Mouse (Mus musculus): ENCODE measurements at regions not wholly inside any gene's neighbourhood (a gene's known extent, or its start where the extent isn't known, plus 50 kb on each side); places are given as distances from the start of the nearest gene placed in this dataset.
"Not testable (repeated sequence)": the region's sequence is repeated elsewhere in the genome, so short reads cannot be mapped to it uniquely, and the experiment has no call there.

DNA sequence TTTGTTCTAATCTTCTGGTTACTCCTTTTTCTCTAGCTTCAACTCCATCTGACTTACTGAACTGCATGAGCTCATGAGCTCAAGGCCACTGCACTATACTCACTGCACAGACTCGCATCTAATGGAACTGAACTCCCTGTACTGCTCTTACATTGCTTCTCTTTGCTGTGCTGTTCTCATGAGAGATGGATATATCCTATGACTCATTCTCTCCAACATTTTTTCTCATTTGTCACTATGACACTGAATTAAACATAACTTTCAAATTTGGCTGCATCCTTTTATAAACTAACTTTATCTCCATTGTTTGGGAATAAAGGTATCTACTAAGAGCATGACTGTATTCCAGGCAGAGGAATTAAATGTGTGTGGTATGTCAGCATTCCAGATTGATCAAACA, 806.2 kb downstream of the Rab28 start:
- no peaks in the 10 kb centered on the region for H3K27me3 ChIP-seq (ENCODE audit: control insufficient read depth, insufficient read depth, low read length)
- H3K9ac ChIP-seq (ENCODE audit: low read length), result no peak overlapping the region
- WGBS, result 55% methylated on average over 1 of the region's 1 CpGs
- no peaks in the 10 kb centered on the region for H3K9me3 ChIP-seq (ENCODE audit: control insufficient read depth, low read length)
- no peak overlapping the region for H3K4me3 ChIP-seq (ENCODE audit: low read depth, low read length)
- H3K4me2 ChIP-seq (replicated peaks; ENCODE audit: low read depth), result no peak overlapping the region
- TF ChIP-seq EP300 (optimal IDR thresholded peaks at IDR 0.05) (no peak), CTCF (IDR thresholded peaks at IDR 0.05; ENCODE audit: low read depth) (no peak)
- H3K4me1 ChIP-seq (replicated peaks; ENCODE audit: control insufficient read depth, insufficient read depth), result no peaks in the 10 kb centered on the region
- ATAC-seq (ENCODE audit: low FRiP score, low TSS enrichment) (no peak), DNase-seq (ENCODE audit: low spot score) (no peak)
- no peak overlapping the region for H3K27ac ChIP-seq (replicated peaks)
- no peaks in the 10 kb centered on the region for H3K36me3 ChIP-seq (ENCODE audit: control insufficient read depth, insufficient read depth, low read length)

DNA sequence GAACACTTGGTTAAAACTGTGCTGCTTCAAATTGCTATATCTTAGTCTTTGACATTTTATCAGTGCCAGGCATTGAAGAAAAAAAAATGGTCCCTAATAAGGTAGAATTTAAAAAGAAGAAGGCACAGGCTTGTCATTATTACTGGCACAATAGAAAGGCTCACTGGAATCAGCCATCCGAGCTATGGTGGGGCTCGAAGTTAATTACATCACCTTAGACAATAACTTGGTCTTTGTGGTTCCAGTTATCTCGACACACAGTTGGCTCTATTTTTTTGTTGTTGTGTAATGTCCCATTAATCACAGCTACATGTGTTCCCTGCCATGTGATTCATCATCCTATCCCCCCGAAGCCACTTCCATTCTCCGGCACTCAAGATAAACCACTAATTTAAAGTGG, 825.1 kb downstream of the Rab28 start:
- no peak overlapping the region for H3K27ac ChIP-seq (replicated peaks)
- H3K36me3 ChIP-seq (ENCODE audit: control insufficient read depth, insufficient read depth, low read length), result no peaks in the 10 kb centered on the region
- no peak overlapping the region for H3K4me2 ChIP-seq (replicated peaks; ENCODE audit: low read depth)
- no peaks in the 10 kb centered on the region for H3K9me3 ChIP-seq (ENCODE audit: control insufficient read depth, low read length)
- DNase-seq (ENCODE audit: low spot score) (no peak), ATAC-seq (ENCODE audit: low FRiP score, low TSS enrichment) (no peak)
- TF ChIP-seq EP300 (optimal IDR thresholded peaks at IDR 0.05) (no peak), CTCF (IDR thresholded peaks at IDR 0.05; ENCODE audit: low read depth) (no peak)
- no peaks in the 10 kb centered on the region for H3K4me1 ChIP-seq (replicated peaks; ENCODE audit: control insufficient read depth, insufficient read depth)
- H3K9ac ChIP-seq (ENCODE audit: low read length), result no peak overlapping the region
- H3K27me3 ChIP-seq (ENCODE audit: control insufficient read depth, insufficient read depth, low read length), result no peaks in the 10 kb centered on the region
- WGBS, result 29% methylated on average over 5 of the region's 5 CpGs
- no peak overlapping the region for H3K4me3 ChIP-seq (ENCODE audit: low read depth, low read length)

DNA sequence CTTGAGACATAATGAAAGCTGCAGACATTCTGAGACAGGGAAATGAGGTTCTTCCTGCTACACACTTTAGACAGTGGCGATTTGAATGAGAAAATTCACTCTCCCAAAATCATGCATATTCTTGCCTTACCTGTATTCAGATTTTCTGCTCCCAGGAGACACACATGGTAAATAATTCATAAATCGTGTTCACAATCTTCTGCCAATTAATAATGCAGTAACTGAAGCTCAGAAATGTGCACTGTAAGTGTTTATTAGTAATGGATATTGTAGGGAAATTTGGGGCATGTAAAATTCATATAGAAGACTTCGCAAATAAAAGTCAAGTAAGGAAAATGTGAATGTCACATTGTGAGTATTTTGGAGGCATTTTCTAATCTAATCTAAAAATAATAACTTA, 830.2 kb downstream of the Rab28 start:
- ATAC-seq (ENCODE audit: low FRiP score, low TSS enrichment) (no peak), DNase-seq (ENCODE audit: low spot score) (no peak)
- no peaks in the 10 kb centered on the region for H3K27me3 ChIP-seq (ENCODE audit: control insufficient read depth, insufficient read depth, low read length)
- H3K4me3 ChIP-seq (ENCODE audit: low read depth, low read length), result no peak overlapping the region
- TF ChIP-seq CTCF (IDR thresholded peaks at IDR 0.05; ENCODE audit: low read depth) (no peak), EP300 (optimal IDR thresholded peaks at IDR 0.05) (no peak)
- no peak overlapping the region for H3K4me2 ChIP-seq (replicated peaks; ENCODE audit: low read depth)
- H3K36me3 ChIP-seq (ENCODE audit: control insufficient read depth, insufficient read depth, low read length), result no peaks in the 10 kb centered on the region
- H3K9ac ChIP-seq (ENCODE audit: low read length), result no peak overlapping the region
- WGBS, result 74% methylated on average over 3 of the region's 3 CpGs
- no peak overlapping the region for H3K27ac ChIP-seq (replicated peaks)
- no peaks in the 10 kb centered on the region for H3K9me3 ChIP-seq (ENCODE audit: control insufficient read depth, low read length)
- no peaks in the 10 kb centered on the region for H3K4me1 ChIP-seq (replicated peaks; ENCODE audit: control insufficient read depth, insufficient read depth)

DNA sequence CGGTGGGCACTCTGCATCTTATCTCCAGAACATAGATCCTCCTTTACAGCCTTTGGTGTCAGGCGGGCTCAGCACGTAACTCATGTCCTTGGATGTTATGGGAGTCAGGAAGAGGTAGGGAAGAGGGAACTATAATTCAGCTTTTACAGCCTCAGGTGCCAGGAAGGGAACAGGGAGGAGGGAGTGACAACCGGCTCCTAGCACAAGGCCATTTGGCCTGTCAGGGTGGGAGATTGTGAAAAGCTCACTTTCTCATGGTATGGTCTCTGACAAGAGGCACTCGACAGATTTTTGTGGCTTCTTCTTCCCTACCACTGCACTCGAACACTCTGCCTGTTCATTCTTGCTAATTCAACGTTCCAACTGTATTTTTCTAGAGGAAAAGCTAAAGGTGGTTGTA, 845.6 kb downstream of the Rab28 start:
- not testable (repeated sequence) for H3K9ac ChIP-seq (ENCODE audit: low read length); H3K4me1 ChIP-seq (replicated peaks; ENCODE audit: control insufficient read depth, insufficient read depth); H3K36me3 ChIP-seq (ENCODE audit: control insufficient read depth, insufficient read depth, low read length); H3K9me3 ChIP-seq (ENCODE audit: control insufficient read depth, low read length); ATAC-seq (ENCODE audit: low FRiP score, low TSS enrichment); DNase-seq (ENCODE audit: low spot score); H3K27ac ChIP-seq (replicated peaks); H3K4me3 ChIP-seq (ENCODE audit: low read depth, low read length); H3K4me2 ChIP-seq (replicated peaks; ENCODE audit: low read depth); H3K27me3 ChIP-seq (ENCODE audit: control insufficient read depth, insufficient read depth, low read length)
- WGBS, result 88% methylated on average over 7 of the region's 7 CpGs

Data from stomach, postnatal 0 days (tissue).